Mouse (Mus musculus) C2C12 (cell line): Measurements from ENCODE around the gene Fer.

Experiments used
- CTCF ChIP-seq: IDR thresholded peaks from one replicate; pipeline ENCODE4 v1.5.1; 2011; ENCODE audit not compliant: control insufficient read depth, insufficient read depth, insufficient read length
- MYOD1 ChIP-seq: IDR thresholded peaks from one replicate; pipeline ENCODE4 v1.6.1; 2011; ENCODE audit warnings: low read depth; ENCODE audit not compliant: control insufficient read depth, insufficient read length
- USF1 ChIP-seq: IDR thresholded peaks from one replicate; pipeline ENCODE4 v1.6.1; 2011; ENCODE audit warnings: low read depth, mild to moderate bottlenecking, control low read depth, moderate library complexity

- TF ChIP-seq CTCF, result no peak
- no peak for TF ChIP-seq USF1
- TF ChIP-seq MYOD1, result no peak
Observed at GRCm38 (mm10) chr17:64097788-64098359, 235.0 kb downstream of the Fer start.
